Mouse (Mus musculus) heart, postnatal 36 days (tissue): ENCODE data around the gene Slc39a3. TPM values are rescaled to one million over a fixed set of nuclear protein-coding genes. Genes with fewer than 3 reads are reported as not detected.
"Not testable (repeated sequence)": the region's sequence is repeated elsewhere in the genome, so short reads cannot be mapped to it uniquely, and the experiment has no call there.

Experiments
- DNase-seq, 2 experiments: peaks; one replicate each; pipeline ENCODE4 v3.0.0; 2021 to 2022
- intact Hi-C: fragments of 180-260 bp; cut with DNase I; formaldehyde crosslinking; loops from one replicate; pipeline ENCODE4 v1.15.1; 2025
- total RNA-seq, 2 experiments: library from RNA; stranded (reverse); gene quantifications; 2 replicates each; pipeline ENCODE4 v1.2.3; 2021

The Slc39a3 gene
- total RNA-seq: 10 to 100 TPM; 14.5 to 14.6 TPM

DNA sequence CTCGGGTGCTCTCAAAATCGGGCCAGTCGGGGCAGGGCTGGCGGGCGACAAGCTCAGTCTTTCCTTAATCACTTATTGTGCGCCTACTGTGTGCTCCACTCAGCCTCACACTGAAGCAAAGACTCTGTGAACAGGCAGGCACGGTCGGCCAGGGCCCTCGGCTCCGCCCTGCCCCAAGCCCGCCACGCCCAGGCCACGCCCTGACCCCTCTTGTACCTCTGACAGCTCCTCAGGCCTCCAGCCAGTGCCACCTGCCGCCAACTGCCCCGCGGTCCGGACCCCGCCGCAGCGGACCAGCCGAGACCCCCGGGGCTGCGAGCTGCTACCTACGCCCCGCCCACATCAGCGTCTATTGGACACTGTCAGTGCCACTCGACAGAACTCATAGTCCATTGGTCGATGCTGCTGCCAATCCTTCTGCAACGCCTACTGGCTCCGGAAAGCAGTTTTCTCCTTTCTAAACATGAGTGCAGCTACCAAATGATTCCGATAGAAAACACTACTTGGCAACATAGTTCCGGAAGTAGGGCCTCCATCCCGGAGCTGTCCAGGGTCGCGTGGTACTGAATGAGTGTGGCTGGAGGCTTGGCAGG lies at the start of gene Slc39a3:
Slc39a3 (minus strand) TSS at position 439 of the 593 bp plus-strand sequence.
- DNase-seq: peak; percentile 100
- intact Hi-C loops: no loop called here

DNA sequence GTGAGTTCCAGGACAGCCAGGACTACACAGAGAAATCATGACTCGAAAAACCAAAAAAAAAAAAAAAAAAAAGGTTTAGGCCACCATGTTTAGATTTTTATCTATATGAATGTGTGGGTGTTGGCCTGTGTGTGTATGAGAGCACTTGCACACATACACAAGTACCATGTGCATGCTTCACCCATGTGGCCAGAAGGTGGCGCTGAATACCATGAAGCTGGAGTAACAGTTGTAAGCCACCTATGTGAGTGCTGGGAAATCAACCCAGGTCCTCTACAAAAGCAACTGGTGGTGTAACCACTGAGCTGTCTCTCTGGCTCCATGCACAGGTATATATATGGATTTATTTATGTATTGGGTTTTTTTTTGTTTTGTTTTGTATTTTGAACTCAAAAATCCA lies 49.8 kb upstream of the Slc39a3 start:
- intact Hi-C loops: no loop called here
- DNase-seq: peak in 1 of 2 experiments; percentile 32

DNA sequence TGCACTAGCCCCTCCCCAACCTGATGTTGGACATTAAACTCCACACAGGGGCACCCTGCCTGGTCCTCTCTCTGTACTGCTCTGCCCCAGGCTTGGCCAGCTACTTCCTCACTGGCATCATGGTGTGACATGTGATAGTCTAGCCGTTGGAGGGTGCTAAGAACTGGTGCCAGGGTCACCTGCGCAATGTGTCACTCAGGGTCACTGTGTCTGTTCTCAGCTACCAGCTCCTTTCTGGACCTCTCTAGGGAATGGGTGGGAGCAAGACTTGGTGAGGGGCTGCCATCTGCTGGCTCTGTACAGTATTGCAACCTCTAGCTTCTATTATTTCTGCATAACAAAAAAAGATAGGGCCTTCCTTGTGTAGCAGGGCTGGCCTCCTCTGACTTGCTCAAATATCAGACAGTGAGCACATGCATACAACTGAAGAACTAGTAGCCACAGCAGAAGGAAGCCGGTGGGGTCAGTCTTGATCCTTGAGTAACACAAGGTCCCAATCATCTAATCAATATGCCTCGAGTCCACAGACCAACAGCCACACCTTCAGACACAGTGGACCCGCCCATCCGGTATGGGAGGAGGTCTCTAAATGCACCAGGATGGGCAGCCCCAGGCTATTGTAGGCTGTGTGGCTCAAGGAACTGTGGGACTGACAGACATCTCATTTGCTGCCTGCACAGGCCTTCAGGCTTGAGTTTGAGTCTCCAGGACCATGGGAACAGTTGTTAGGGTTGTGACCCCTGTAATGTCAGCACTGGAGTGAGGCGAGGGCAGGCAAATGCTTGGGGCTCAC lies 45.1 kb upstream of the Slc39a3 start:
- intact Hi-C loops: loop anchor here (1.0 to 2.0 kb wide), 2 partner anchors 66 to 82 kb away; no protein-coding TSS in a partner anchor
- DNase-seq: peak; percentile 72 to 80

DNA sequence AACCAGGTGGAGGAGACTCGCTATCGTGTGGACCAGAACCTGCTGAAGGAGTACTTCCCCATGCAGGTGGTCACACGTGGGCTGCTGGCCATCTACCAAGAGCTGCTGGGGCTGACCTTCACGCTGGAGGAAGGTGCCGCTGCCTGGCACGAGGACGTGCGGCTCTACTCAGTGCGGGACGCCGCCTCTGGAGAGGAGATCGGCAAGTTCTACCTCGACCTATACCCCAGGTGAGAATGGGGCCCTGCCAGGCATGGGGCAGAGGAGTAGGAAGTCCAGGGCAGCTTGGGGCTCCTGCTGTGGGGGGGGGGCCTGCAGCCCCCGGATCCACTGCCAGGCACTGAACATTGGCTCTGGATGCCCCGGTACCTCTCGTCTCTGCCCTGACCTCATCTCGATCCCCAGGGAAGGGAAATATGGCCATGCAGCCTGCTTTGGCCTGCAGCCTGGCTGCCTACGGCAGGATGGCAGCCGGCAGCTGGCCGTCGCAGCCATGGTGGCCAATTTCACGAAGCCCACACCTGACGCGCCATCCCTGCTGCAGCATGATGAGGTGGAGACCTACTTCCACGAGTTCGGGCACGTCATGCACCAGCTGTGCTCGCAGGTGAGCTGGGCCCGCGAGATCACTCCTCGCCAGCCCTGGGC lies 42.9 kb upstream of the Slc39a3 start:
- intact Hi-C loops: no loop called here
- DNase-seq: no peak

DNA sequence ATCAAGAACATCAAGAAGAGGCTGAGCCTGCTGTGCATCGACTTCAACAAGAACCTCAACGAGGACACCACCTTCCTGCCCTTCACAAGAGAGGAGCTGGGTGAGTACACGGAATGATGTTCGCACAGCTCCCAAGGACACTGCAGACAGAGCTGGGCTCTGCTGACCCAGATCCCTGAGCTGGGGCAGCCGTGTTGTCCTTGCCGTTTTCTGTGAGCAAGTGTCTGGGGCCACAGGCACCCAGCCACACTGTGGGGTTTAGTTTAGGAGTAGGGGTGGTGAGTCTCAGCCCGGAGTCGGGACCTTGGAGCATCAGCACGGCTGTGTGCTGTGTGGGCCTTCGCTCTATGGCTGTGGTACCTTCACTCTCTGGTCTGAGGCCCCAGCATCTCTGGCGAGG lies 40.7 kb upstream of the Slc39a3 start:
- DNase-seq: no peak
- intact Hi-C loops: no loop called here

DNA sequence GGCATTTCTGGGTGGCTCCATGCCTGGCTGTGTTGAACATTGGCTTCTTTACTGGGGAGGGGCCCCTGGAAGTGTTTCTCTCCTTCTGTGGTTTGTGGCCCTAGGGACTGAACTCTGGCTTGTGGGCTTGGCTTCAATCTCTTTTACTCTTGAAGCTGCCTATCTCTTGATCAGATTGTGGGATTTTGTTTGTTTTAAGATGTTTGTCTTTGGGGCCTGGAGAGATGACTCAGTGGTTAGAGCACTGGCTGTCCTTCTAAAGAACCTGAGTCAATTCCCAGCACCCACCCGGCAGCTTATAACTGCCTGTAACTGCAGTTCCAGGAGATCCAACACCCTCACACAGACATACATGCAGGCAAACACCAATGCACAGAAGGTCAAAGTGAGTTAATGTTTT lies 39.1 kb upstream of the Slc39a3 start:
- no peak for DNase-seq
- intact Hi-C loops: no loop called here

DNA sequence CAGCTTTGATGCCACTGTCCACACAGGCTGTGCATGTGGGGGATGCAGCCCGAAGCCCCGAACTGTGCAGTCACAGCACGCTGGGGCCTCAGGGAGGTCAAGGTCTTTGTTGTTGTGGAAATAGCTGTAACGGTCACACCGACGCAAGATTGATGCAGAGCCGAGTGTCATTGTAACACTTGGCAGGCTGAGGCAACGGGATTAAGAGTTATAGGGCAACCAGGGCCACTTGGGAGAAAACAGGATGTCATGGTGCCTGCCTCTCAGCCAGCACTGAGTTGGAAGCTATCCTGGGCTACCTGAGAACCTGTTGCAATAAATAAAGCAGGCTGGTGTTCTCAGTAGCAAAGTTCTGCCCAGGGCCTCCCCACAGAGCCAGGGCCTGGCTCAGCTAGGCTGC lies 38.5 kb upstream of the Slc39a3 start:
- intact Hi-C loops: no loop called here
- DNase-seq: no peak

DNA sequence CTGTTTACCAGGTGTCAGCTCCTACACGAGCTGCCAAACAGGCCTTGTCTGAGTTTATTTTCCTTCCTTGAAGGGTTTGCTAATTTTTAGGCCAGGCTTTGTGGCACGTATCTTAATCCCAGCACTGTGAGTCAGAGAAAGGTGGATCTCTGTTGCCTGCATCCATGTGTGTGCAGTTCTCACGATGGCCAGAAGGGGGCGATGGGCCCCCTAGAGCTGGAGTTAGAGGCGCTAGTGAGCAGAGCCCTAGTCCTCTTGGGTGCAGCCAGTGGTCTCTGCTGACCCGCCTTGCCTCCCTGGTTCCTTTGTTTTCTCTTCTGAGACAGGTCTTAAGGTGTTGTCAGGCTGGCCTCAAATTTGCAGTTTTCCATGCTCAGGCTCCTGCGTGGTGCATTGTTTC lies 36.2 kb upstream of the Slc39a3 start:
- no peak for DNase-seq
- intact Hi-C loops: no loop called here

DNA sequence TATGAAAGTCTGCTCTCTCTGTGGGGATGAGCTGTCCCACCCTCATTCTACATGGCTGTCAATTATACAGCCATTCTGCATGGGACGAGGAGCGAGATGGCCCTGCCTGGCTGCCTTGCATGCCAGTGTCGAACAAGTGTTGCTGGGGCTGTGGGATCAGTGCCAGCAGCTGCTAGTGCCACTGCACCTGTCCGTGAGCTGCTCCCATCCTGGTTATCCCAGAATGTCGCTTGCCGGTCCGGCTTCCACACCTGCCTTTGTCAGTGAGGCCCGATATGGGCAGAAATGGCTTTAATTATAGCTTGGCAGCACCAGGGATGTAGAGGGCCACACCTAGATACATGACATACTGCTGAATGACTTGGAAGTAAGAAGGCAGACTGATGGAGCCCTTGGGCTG lies 35.1 kb upstream of the Slc39a3 start:
- intact Hi-C loops: no loop called here
- no peak for DNase-seq

DNA sequence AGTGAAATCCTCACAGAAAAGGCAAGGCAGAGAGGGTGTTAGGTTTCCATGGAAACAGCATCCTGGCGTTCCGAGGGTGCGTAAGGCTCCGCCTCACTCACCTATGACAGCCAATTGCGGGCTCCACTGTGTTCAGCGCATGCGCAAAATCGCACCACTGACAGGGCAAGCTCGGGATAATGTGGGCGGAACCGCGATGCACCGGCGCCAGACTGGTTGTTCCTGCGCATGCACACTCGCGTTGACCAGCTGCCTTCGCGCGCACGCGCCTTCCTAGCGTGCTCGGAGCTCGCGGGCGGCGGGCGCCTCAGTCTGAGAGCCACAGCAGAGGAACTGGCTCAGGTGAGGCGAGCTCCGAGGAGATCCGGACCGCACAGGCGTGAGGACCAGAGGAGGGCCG lies 32.6 kb upstream of the Slc39a3 start, which contains the start of gene Thop1:
Thop1 (plus strand) TSS at position 200 of the 400 bp plus-strand sequence.
- intact Hi-C loops: no loop called here
- peak; percentile 93 to 95 for DNase-seq

DNA sequence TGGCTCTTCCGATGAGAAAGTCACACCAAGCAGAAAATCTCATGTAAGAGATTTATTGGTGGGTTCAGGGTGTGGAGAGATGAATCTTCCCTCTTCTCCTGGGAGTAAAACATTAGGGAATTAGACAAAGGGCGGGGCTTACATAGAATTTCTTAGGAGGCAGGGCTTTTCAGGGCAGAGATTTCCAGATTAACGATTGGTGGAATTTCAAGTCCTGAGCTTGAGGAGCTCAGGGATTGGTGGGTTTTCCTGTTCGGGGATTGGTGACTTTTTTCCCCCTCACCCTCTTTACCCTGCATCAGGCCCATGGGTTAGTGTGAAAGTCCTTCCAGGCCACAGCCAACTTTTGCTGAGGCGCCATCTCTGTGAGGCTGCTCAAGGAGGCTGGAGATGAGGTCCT lies 31.5 kb upstream of the Slc39a3 start:
- no peak for DNase-seq
- intact Hi-C loops: no loop called here

DNA sequence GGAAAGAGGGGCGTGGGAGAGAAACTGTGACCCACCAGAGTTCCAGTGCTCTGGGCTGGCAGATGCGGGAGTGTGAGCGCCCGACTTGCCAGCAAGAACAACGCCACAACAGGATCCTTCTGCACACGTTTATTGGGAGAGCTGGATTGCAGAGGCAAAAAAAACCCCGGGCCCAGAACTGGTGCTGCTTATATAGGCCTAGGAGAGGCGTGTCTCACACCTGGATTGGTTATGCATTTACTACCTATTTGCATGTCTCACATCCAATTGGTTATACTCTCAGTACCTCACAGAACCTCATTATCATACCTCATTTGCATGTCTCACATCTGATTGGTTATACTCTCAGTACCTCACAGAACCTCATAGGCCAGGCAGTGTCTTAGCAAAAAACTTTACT lies 27.3 kb upstream of the Slc39a3 start:
- intact Hi-C loops, DNase-seq: not testable (repeated sequence)

DNA sequence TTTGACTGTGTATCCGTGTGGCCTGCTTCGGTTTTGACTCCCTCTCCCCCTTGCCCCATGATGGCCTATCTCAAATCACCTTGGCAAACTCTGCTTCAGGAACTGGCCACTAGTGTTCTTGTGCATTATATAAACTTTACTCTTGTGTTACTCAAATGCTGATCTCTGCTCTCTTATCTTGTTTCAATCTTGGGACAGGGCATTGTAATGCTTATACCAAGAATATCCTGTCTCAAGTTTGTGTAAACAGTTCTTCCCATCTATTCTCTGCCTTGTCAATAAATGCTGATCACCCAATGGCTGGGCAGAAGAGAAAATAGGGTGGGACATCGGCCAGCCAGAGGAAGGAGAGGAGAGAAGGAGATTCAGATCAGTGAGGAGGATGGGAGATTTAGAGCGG lies 25.5 kb upstream of the Slc39a3 start:
- intact Hi-C loops: no loop called here

DNA sequence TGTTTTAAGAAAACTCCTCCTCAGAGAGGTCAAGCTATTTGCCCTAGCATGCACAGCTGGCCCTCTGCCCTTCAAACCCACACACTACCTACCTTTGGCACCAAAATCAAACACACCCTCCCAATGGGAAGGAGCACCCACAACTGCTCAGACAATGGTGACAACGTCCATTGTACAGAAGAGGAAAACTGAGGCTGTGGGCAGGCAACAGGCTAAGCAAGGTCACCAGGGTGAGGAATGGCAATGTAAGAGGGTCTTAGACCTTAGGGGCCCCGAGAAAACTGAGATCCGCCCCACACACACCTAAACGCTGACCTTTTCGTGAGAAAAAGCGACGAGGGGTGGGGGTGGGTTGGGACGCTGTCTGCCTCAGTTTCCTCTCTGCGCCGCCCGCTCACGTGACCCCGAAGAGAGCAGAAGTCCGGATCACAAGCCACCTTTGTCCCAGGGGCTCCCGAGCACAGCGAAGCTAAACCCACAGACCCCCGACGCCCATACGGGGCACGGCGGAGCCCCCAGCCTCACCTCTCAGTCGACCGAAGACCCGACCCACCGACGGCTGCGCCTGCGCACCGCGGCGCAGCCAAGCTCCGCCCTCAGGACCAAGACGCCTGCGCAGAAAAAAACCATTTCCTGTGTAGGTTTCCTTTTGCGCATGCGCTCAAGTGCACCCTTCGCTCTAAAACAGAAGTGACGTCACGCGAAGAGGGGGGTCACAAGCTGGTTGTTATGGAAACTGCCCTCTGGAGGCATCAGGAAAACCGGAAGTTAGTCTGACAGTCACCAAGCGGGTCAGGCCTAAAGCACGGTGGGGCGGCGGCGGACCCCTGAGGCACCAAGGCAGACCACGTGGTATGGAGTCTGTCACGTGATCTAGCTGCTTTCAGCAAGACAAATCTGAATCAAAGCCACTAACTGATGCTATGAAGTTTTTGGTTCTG lies 22.6 kb upstream of the Slc39a3 start, which contains the start of gene Sgta:
Sgta (minus strand) TSS at position 579 of the 941 bp plus-strand sequence.
- intact Hi-C loops: no loop called here
- peak; percentile 98 to 99 for DNase-seq

More for the DNA sequence above, 25.5 kb upstream of the Slc39a3 start:
- DNase-seq: no peak

DNA sequence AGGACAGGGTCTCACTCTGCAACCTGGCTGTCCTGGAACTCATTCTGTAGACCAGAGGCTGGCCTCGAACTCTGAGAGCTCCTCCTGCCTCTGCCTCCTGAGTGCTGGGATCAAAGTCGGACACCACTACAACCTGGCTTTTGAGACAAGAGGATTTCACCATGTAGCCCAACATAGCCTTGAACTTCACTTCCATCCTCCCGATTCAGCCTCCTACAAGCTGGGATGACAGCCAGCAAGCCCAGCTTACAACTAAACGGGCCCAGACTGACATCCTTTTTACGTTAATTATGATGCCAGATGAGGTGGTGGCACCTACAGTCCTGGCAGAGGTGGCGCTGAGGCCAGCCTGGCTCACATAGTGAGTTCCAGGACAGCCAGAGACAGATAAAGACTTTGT lies 21.7 kb upstream of the Slc39a3 start:
- intact Hi-C loops: no loop called here
- no peak for DNase-seq

DNA sequence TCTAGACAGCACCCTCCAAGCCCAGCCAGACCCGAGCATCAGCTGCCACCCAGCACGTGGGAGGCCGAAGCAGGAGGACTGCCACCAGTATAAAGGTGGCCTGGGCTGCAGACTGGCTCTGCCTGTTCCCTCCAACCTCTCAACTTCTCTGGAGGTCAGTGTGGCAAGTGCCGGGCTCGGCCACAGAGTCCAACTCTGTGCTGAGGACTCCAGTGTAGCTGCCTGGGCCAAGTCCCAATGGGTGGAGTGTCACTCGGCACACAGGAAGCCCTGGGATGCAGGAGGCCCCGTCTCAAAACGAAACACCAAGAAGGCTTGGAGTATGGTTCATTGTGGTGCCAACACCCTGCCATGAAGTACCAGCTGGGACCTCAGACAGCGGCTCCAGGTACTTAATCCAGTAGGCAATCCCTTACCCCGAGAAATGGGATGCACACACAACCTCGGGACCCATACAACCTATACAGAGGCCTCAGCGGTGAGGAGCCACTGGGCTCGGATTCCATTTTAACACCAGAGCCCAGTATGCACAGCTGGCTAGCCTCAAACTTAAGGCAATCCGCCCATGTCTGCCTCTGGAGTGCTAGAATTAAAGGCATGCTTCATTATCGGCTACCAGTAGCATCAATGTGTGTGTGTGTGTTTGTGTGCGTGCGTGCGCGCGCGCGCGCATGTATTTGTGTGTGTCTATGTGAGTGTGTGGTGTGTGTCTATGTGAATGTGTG lies 20.3 kb upstream of the Slc39a3 start:
- peak; percentile 20 to 24 for DNase-seq

DNA sequence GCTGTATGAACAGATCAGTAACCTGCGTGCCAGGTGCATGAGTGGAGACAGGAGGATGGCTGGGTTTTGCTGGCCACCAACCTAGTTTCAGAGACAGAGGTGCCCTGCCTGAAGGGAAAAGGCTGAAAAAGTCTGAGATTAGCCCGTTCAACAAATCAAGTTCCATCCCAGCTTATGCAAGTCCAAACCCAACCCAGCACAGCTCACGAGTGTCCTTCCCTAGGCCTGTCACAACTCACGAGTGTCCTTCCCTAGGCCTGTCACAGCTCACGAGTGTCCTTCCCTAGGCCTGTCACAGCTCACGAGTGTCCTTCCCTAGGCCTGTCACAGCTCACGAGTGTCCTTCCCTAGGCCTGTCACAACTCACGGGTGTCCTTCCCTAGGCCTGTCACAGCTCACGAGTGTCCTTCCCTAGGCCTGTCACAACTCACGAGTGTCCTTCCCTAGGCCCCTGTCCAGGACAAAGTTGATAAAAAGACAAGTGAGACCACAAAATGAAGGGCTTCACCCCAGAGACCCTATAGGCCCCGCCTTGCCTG lies 18.6 kb upstream of the Slc39a3 start:
- DNase-seq, intact Hi-C loops: not testable (repeated sequence)

More for the DNA sequence above, 20.3 kb upstream of the Slc39a3 start:
- intact Hi-C loops: no loop called here

DNA sequence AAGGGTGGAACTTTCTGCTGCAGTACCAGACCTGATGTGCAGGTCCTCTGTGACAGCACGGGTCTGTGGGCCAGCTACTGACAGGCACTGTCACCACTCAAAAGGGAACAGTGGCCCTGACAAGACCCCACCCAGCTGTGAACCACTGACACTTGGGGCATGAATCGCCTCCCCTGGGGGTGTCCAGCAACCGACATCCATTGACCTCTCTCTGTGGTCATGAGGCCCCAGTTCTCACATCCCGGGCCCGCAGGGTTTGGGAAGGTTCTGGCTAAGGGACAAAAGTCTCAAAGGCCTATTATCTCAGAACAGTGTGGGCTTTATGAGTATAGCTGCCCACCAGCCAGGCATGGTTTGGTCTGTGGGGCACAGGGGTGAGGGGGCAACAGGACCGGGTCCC lies 17.9 kb upstream of the Slc39a3 start:
- no peak for DNase-seq
- intact Hi-C loops: no loop called here

DNA sequence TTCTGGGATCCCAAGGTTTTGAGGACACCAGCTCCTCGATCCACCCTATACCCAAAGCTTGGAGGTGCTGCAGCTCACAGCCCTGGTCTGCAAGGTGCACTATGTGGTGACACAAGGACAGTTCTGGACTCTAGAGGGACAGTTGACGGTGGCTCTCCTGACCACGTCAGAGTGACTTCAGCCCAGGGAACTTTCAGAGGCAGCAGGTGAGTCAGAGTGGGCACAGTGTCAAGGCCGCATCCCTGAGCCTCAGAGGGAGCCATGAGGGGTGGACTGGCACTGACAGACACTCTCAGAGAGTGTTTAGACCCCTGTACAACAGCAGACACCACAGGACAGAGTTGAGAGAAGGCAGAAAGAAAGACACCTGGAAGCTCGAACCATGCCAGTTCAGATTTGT lies 15.4 kb upstream of the Slc39a3 start:
- intact Hi-C loops: no loop called here

More for the DNA sequence above, 15.4 kb upstream of the Slc39a3 start:
- no peak for DNase-seq
